Mouse (Mus musculus) megakaryocyte, embryonic 14.5 days (primary cell): ENCODE data around the gene Ndufa6. TPM values are rescaled to one million over a fixed set of nuclear protein-coding genes. Genes with fewer than 3 reads are reported as not detected.
"Not testable (repeated sequence)": the region's sequence is repeated elsewhere in the genome, so short reads cannot be mapped to it uniquely, and the experiment has no call there.

ENCODE experiments used
- H3K27me3 ChIP-seq: replicated peaks from 2 replicates; pipeline ENCODE3; 2012; ENCODE audit warnings: inconsistent platforms
- H3K36me3 ChIP-seq: replicated peaks from 2 replicates; pipeline ENCODE3; 2012; ENCODE audit warnings: low read length, inconsistent platforms, mixed read lengths
- H3K4me1 ChIP-seq: 2 replicates; pipeline ENCODE4 v1.6.1; 2012; ENCODE audit warnings: inconsistent platforms
- H3K4me3 ChIP-seq: replicated peaks from 2 replicates; pipeline ENCODE3; 2012; ENCODE audit warnings: moderate library complexity, mild to moderate bottlenecking, inconsistent platforms
- H3K9me3 ChIP-seq: 2 replicates; pipeline ENCODE4 v1.6.1; 2012; ENCODE audit warnings: inconsistent platforms
- FLI1 ChIP-seq: IDR thresholded peaks from 2 replicates; pipeline ENCODE4 v1.6.1; 2012; ENCODE audit warnings: low read length, inconsistent platforms, mixed read lengths
- GATA1 ChIP-seq: IDR thresholded peaks from 3 replicates; pipeline ENCODE4 v1.6.1; 2012; ENCODE audit warnings: mixed read lengths, low read length, inconsistent platforms, borderline replicate concordance
- polyA plus RNA-seq: library from polyadenylated mRNA; stranded (reverse); fragments of >175 nt; gene quantifications from 2 replicates; pipeline ENCODE4 v1.2.3, GENCODE M21; 2012; ENCODE audit warnings: low replicate concordance; ENCODE audit not compliant: insufficient read depth

The Ndufa6 gene
- polyA plus RNA-seq, 1 experiment = 631 TPM

DNA sequence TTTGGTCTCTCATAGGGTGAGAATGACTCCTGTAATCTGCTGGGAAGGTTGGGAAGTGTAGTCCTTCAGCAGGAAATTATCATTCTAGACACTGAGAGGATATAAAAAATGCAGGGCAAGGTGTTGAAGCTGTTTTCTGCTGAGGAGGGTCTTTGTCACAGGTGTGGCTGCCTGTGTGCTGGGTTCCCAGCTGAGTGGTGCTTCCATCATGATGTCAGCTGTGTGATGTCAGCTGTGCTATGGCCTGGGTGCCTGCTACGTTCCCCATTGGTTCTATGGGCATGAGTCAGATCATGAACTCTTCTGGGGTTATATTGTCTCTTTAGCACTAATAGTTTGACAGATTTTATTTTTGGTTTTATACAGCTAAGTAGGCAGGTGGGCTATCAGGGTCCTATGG is 14.7 kb upstream of the Ndufa6 start:
- H3K36me3 ChIP-seq = no peaks in the 10 kb centered on the region

DNA sequence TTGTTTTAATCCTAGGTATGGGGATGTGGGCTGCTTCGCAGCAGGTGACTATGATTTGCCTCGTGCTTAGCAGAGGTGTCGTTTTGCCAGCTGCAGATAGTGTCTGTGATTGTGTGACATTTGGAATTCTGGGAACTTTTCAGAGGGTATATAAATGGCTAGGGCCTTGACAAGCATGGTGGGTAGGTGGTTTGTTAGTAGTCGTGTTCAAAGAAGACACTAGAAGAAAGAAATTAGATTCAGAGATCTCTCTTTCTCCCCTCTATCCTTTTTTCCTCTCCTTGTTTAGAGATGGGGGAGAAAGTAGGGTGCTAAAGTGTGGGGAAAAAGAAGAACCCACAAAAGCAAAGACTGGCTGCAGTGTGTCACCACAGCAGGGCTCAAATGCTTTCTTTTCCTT is 14.0 kb upstream of the Ndufa6 start:
- TF ChIP-seq FLI1 (no peak), GATA1 (no peak)
- Histone ChIP-seq H3K4me1 (no peaks in the 10 kb centered on the region), H3K27me3 (peaks cover 19% of the 10 kb centered on the region), H3K4me3 (no peak overlapping the region), H3K9me3 (no peaks in the 10 kb centered on the region), H3K36me3 (no peaks in the 10 kb centered on the region)

More for the DNA sequence above, 14.7 kb upstream of the Ndufa6 start:
- no peaks in the 10 kb centered on the region for H3K9me3 ChIP-seq
- no peak overlapping the region for H3K4me3 ChIP-seq
- peaks cover 26% of the 10 kb centered on the region for H3K27me3 ChIP-seq
- TF ChIP-seq FLI1 (no peak), GATA1 (no peak)
- H3K4me1 ChIP-seq = no peaks in the 10 kb centered on the region

DNA sequence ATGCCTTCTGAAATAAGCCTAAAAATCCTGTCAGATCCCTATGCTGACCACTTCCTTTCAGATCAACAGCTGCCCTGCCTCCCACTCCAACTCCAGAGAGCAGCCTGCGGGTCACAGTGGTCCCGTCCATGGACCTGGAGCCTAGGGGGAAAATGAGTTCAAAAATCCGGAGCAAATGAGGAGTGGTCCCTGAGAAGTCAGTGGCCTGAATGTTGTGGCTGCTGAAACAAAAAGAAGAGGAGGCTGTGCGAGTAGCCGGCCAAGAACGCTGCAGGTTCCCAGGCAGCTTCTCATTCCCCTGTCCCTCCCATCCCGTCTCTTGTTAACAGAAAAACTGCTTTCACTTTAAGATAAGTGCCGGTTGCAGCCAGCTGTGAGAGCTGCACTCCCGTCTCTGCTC is 10.4 kb upstream of the Ndufa6 start:
- H3K36me3 ChIP-seq, H3K27me3 ChIP-seq, H3K9me3 ChIP-seq, H3K4me3 ChIP-seq, H3K4me1 ChIP-seq: not testable (repeated sequence)

- H3K27me3 ChIP-seq, H3K4me1 ChIP-seq, H3K4me3 ChIP-seq, H3K9me3 ChIP-seq, H3K36me3 ChIP-seq: not testable (repeated sequence)
These were observed 9.7 kb upstream of the Ndufa6 start for GRCm38 (mm10) chr15:82363801-82364200.

GRCm38 (mm10) chr15:82362234-82362633 is 8.1 kb upstream of the Ndufa6 start:
- Histone ChIP-seq H3K36me3 (no peaks in the 10 kb centered on the region), H3K4me3 (no peak overlapping the region), H3K27me3 (peaks cover 3% of the 10 kb centered on the region), H3K9me3 (no peaks in the 10 kb centered on the region), H3K4me1 (peaks cover 21% of the 10 kb centered on the region)
- TF ChIP-seq FLI1 (no peak), GATA1 (no peak)

- no peak overlapping the region for H3K4me3 ChIP-seq
- no peaks in the 10 kb centered on the region for H3K36me3 ChIP-seq
- H3K27me3 ChIP-seq = peaks cover 3% of the 10 kb centered on the region
- H3K9me3 ChIP-seq = no peaks in the 10 kb centered on the region
- peaks cover 24% of the 10 kb centered on the region for H3K4me1 ChIP-seq
- no peak for TF ChIP-seq FLI1
- no peak for TF ChIP-seq GATA1
These were observed 7.4 kb upstream of the Ndufa6 start for GRCm38 (mm10) chr15:82361459-82362018.

DNA sequence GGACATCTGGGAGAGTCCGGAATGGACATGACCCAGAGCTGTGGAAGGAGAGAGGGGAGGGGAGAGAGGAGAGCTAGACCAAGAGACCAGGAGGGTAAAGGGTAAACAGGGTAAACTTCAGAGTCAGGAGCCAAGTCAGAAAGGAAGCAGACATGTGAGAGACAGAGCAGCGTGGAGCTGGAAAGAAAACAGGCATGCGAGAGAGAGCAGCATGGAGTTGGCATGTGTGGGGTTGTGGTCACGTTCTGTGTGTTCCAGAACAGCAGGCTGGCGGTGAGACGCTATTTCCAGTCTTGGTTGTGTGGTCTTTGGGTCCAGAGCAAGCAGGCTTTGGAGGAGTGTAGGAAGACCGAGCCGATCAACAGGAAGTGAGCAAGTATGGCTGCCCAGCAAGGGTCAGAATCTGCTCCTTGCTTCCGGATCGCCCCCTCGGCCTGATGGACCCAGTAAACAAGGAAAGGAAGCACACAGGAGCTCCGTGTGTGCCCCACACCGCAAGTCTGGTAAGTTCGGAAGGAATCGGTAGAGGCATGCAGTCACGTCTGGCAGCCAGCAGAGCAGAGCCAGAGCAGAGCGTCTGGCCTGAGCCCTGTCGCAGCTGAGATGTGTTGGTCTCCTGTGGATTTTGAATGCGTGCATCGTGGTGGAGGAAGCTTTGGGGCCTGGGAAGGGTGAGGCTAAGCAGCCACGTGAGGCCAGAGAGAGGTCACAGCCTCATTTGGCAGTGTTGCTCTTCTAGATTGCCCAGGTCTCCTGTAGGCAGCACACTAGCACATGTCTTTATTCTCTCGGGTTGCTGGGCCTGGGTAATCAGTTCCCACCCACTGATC is 4.5 kb upstream of the Ndufa6 start:
- Histone ChIP-seq H3K36me3 (no peaks in the 10 kb centered on the region), H3K27me3 (peaks cover 3% of the 10 kb centered on the region), H3K4me3 (peak overlapping the region; percentile 54), H3K9me3 (no peaks in the 10 kb centered on the region), H3K4me1 (peaks cover 38% of the 10 kb centered on the region)
- TF ChIP-seq GATA1 (no peak), FLI1 (no peak)

DNA sequence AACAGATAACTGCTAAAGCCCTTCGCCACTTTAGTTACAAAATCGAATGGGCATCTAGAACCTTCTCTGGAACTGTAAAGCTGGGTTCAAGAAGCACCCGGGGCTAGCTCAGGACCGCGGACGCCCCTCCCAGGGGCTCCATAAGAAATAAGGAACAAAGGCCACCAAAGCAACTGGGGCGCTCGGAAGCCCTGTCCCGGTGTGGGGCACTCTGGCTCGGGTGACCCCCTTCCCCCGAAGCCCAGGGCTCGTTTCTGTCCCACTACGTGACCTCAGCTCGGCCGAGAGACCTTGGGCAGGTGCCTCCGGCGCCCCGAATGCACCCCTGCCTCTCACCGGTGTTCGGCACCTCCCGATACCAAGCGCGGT is 393 bp downstream of the Ndufa6 start:
- Histone ChIP-seq H3K36me3 (peaks cover 31% of the 10 kb centered on the region), H3K9me3 (no peaks in the 10 kb centered on the region), H3K4me3 (peak overlapping the region; percentile 99), H3K4me1 (peaks cover 72% of the 10 kb centered on the region), H3K27me3 (no peaks in the 10 kb centered on the region)
- TF ChIP-seq FLI1 (no peak), GATA1 (no peak)

GRCm38 (mm10) chr15:82353078-82353744 is 911 bp downstream of the Ndufa6 start:
- H3K9me3 ChIP-seq = no peaks in the 10 kb centered on the region
- peaks cover 72% of the 10 kb centered on the region for H3K4me1 ChIP-seq
- peak overlapping the region; percentile 99 for H3K4me3 ChIP-seq
- peaks cover 36% of the 10 kb centered on the region for H3K36me3 ChIP-seq
- TF ChIP-seq FLI1 = no peak
- TF ChIP-seq GATA1 = no peak
- H3K27me3 ChIP-seq = no peaks in the 10 kb centered on the region

DNA sequence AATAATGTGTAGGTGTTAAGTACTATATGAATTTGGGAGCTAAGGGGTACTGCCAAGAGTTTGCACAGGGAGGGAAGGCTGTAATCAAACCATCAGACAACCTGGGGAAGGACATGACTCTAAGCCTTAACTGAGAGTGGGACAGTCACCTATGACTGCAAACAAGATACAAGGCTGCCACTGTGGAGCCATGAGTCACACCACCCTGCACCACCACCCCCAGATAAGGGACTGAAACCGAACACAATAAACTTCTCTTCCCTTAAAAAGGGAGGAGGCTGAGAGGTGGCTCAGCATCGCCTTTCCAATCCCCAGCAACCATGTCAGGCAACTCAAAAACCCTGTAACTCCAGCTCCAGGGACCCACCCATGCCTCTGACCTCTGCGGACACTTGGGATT is 2.6 kb downstream of the Ndufa6 start:
- peaks cover 49% of the 10 kb centered on the region for H3K36me3 ChIP-seq
- H3K4me3 ChIP-seq = peak overlapping the region; percentile 69
- no peaks in the 10 kb centered on the region for H3K27me3 ChIP-seq
- no peaks in the 10 kb centered on the region for H3K9me3 ChIP-seq
- H3K4me1 ChIP-seq = peaks cover 79% of the 10 kb centered on the region
- no peak for TF ChIP-seq GATA1
- TF ChIP-seq FLI1 = no peak
